Mouse (Mus musculus) erythroblast, adult 5-6 weeks (primary cell): ENCODE results near the gene Tmem141. TPM values are rescaled to one million over a fixed set of nuclear protein-coding genes. Genes with fewer than 3 reads are reported as not detected.
A peak's percentile ranks its signal among the peaks of the same experiment; 100 is the strongest.

ENCODE experiments used
- ATAC-seq: replicated peaks from 2 replicates; pipeline ENCODE4 v1.8.0; 2016; ENCODE audit warnings: moderate number of reproducible peaks, mild to moderate bottlenecking, moderate TSS enrichment, inconsistent platforms; ENCODE audit not compliant: poor library complexity, low FRiP score, severe bottlenecking
- total RNA-seq, 2 experiments: library from RNA; stranded (forward) in 1 of 2; stranded (reverse) in 1 of 2; fragments of 150-400 nt in 1 of 2; fragments of 200-764, 138-1000 nt in 1 of 2; gene quantifications; 2 replicates each; pipeline versions ENCODE4 v1.2.3 to v1.2.4; 2015 to 2017; ENCODE audit warnings: low replicate concordance in 2 of 2

Tmem141 gene
- total RNA-seq, 2 experiments from 2014 or later, result 6.0 to 9.4 TPM

- no peak for ATAC-seq
Measured at GRCm38 (mm10) chr2:25578796-25579736, 42.7 kb downstream of the Tmem141 start.

DNA sequence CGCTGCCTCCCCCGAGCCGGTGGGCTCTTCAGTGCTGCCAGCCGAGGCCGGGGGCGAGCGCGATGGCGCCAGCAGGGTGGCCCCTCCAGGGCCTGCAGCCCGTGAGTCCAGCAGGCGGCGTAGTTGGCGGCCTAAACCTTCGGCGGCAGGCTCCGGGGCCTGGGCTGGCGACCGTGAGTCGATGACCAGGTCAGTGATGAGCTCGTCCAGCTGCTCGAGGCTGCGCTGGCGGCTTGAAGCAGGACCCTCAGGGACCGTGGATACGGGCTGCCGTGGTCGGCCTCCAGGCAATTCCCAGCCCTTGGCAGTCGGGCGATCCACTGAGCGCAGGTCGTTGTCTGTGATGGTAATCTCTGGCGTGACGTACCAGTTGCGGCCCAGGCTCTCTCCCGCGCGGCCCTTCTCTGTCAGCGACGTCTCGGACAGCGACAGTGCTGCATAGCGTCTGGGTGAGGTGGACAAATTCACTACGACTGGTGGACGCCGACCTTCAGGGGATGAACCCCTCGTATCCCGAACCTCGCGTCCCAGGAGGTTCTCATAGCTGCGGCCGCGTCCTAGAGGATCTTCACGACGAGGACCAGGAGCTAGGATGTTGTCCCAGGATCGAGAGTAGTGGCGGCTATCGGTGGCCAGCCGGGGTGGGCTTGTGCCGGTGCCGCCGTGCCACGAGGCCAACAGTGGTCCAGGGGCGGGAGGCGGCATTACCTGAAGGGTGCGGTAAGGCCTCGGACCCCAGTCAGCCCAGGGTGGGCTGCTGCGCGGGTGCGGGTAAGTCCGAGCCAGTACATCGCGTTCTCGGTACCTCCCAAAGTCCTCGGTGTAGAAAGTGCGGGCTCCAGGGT, 43.6 kb downstream of the Tmem141 start:
- no peak for ATAC-seq

- ATAC-seq, result no peak
Measured at GRCm38 (mm10) chr2:25576965-25577891, 44.6 kb downstream of the Tmem141 start.

DNA sequence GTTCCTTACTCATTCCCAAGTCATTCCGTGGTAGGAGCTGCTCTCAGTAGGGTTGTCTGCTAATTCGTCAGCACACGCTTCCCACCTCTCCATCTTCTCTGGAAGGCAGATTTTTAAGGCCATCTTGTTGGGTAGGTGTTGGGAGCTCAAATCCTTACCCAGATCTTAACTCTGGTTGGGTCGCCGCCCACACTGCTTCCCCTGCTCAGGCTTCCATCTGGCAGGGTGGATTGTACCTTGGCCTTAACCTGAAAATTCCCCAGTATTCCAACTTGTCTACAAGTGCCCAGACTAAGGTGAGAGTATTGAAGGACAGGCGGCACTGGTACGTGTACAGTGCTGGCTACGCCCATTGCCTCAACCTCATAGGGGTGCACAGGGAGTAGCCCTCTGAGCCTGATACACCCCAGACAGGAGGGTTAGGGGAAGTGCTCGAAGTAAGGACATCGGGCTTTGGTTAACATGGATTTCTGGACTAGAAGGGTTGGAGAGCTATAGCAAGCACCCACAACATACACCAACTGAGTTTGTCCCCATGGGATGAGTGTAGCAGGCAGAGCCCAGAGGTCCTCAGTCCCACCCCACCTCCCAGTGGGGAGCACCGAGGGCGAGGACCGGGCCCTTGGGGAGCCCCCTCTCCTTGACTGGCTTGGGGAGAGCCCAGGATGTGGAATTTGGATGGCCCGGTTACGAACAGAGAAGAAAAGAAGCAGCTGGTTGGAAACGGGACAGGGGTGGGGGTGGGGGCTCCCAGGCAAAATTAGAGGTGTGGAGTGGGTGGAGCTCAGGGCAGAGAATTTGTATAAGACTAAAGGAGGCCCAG, 45.6 kb downstream of the Tmem141 start:
- no peak for ATAC-seq

- ATAC-seq, result no peak
Measured at GRCm38 (mm10) chr2:25575432-25576027, 46.3 kb downstream of the Tmem141 start.

GRCm38 (mm10) chr2:25574579-25575431, 47.0 kb downstream of the Tmem141 start, which contains the start of the genes Mamdc4 and Phpt1:
TSS of gene Mamdc4 (minus strand) at chr2:25574845.
TSS of gene Phpt1 (minus strand) at chr2:25575224.
- ATAC-seq, result peak; percentile 90

GRCm38 (mm10) chr2:25574136-25574535, 47.7 kb downstream of the Tmem141 start:
- no peak for ATAC-seq

- ATAC-seq, result no peak
Measured at GRCm38 (mm10) chr2:25573068-25573467, 48.7 kb downstream of the Tmem141 start.

- no peak for ATAC-seq
Measured at GRCm38 (mm10) chr2:25571221-25571620, 50.6 kb downstream of the Tmem141 start.

Other genes with a start within 250 kb of the Tmem141 start
Only the 30 nearest of the 33 such genes appear.
- not detected in 2 replicates for gene Npdc1, start 222.7 kb downstream of the Tmem141 start, total RNA-seq (2015; ENCODE audit: low replicate concordance)
- gene Npdc1, start 222.7 kb downstream of the Tmem141 start, total RNA-seq (2017; ENCODE audit: low replicate concordance), result not detected in 2 replicates
- gene Fut7, start 198.7 kb downstream of the Tmem141 start, total RNA-seq (2015; ENCODE audit: low replicate concordance), result 2.7 and 4.0 TPM in 2 replicates
- gene Fut7, start 198.7 kb downstream of the Tmem141 start, total RNA-seq (2017; ENCODE audit: low replicate concordance), result 4.4 and 4.5 TPM in 2 replicates
- gene Abca2, start 193.3 kb downstream of the Tmem141 start, total RNA-seq (2015; ENCODE audit: low replicate concordance), result 7.7 and 16.7 TPM in 2 replicates
- 4.5 and 7.3 TPM in 2 replicates for gene Abca2, start 193.3 kb downstream of the Tmem141 start, total RNA-seq (2017; ENCODE audit: low replicate concordance)
- not detected in 2 replicates for gene Clic3, start 165.2 kb downstream of the Tmem141 start, total RNA-seq (2015; ENCODE audit: low replicate concordance)
- gene Clic3, start 165.2 kb downstream of the Tmem141 start, total RNA-seq (2017; ENCODE audit: low replicate concordance), result not detected in 2 replicates
- 18.2 and 33.8 TPM in 2 replicates for gene Paxx, start 160.9 kb downstream of the Tmem141 start, total RNA-seq (2015; ENCODE audit: low replicate concordance)
- 8.4 and 10.6 TPM in 2 replicates for gene Paxx, start 160.9 kb downstream of the Tmem141 start, total RNA-seq (2017; ENCODE audit: low replicate concordance)
- 1.3 TPM in 1 of 2 replicates, not detected in the other for gene Ptgds, start 152.0 kb downstream of the Tmem141 start, total RNA-seq (2015; ENCODE audit: low replicate concordance)
- gene Ptgds, start 152.0 kb downstream of the Tmem141 start, total RNA-seq (2017; ENCODE audit: low replicate concordance), result not detected in 2 replicates
- not detected in 2 replicates for gene Lcn12, start 128.1 kb downstream of the Tmem141 start, total RNA-seq (2015; ENCODE audit: low replicate concordance)
- gene Lcn12, start 128.1 kb downstream of the Tmem141 start, total RNA-seq (2017; ENCODE audit: low replicate concordance), result not detected in 2 replicates
- 6.7 and 7.5 TPM in 2 replicates for gene Fbxw5, start 121.3 kb downstream of the Tmem141 start, total RNA-seq (2015; ENCODE audit: low replicate concordance)
- gene Fbxw5, start 121.3 kb downstream of the Tmem141 start, total RNA-seq (2017; ENCODE audit: low replicate concordance), result 3.2 and 5.1 TPM in 2 replicates
- gene C8g, start 120.3 kb downstream of the Tmem141 start, total RNA-seq (2015; ENCODE audit: low replicate concordance), result not detected in 2 replicates
- gene C8g, start 120.3 kb downstream of the Tmem141 start, total RNA-seq (2017; ENCODE audit: low replicate concordance), result not detected in 2 replicates
- 1.7 and 2.3 TPM in 2 replicates for gene Traf2, start 75.1 kb downstream of the Tmem141 start, total RNA-seq (2015; ENCODE audit: low replicate concordance)
- gene Traf2, start 75.1 kb downstream of the Tmem141 start, total RNA-seq (2017; ENCODE audit: low replicate concordance), result 4.2 and 4.3 TPM in 2 replicates
- gene Edf1, start 64.2 kb downstream of the Tmem141 start, total RNA-seq (2015; ENCODE audit: low replicate concordance), result 27.3 and 50.2 TPM in 2 replicates
- gene Edf1, start 64.2 kb downstream of the Tmem141 start, total RNA-seq (2017; ENCODE audit: low replicate concordance), result 32.2 and 32.9 TPM in 2 replicates
- 2.5 and 7.1 TPM in 2 replicates for gene Mamdc4, start 47.2 kb downstream of the Tmem141 start, total RNA-seq (2015; ENCODE audit: low replicate concordance)
- 4.3 and 4.5 TPM in 2 replicates for gene Mamdc4, start 47.2 kb downstream of the Tmem141 start, total RNA-seq (2017; ENCODE audit: low replicate concordance)
- 0.96 and 7.1 TPM in 2 replicates for gene Phpt1, start 46.8 kb downstream of the Tmem141 start, total RNA-seq (2015; ENCODE audit: low replicate concordance)
- 2.1 TPM in 1 of 2 replicates, not detected in the other for gene Phpt1, start 46.8 kb downstream of the Tmem141 start, total RNA-seq (2017; ENCODE audit: low replicate concordance)
- 0.63 TPM in 1 of 2 replicates, not detected in the other for gene Ajm1, start 40.2 kb downstream of the Tmem141 start, total RNA-seq (2015; ENCODE audit: low replicate concordance)
- not detected in 2 replicates for gene Ajm1, start 40.2 kb downstream of the Tmem141 start, total RNA-seq (2017; ENCODE audit: low replicate concordance)
- gene Rabl6, start 13.5 kb downstream of the Tmem141 start, total RNA-seq (2015; ENCODE audit: low replicate concordance), result 18.1 and 22.4 TPM in 2 replicates
- 11.8 and 29.1 TPM in 2 replicates for gene Rabl6, start 13.5 kb downstream of the Tmem141 start, total RNA-seq (2017; ENCODE audit: low replicate concordance)
- not detected in 2 replicates for gene Ccdc183, start 4.3 kb downstream of the Tmem141 start, total RNA-seq (2015; ENCODE audit: low replicate concordance)
- gene Ccdc183, start 4.3 kb downstream of the Tmem141 start, total RNA-seq (2017; ENCODE audit: low replicate concordance), result not detected in 2 replicates
- gene Fcna, start 6.0 kb upstream of the Tmem141 start, total RNA-seq (2015; ENCODE audit: low replicate concordance), result 20.5 and 47.1 TPM in 2 replicates
- 24.3 and 27.7 TPM in 2 replicates for gene Fcna, start 6.0 kb upstream of the Tmem141 start, total RNA-seq (2017; ENCODE audit: low replicate concordance)
- not detected in 2 replicates for gene Lcn8, start 31.1 kb upstream of the Tmem141 start, total RNA-seq (2015; ENCODE audit: low replicate concordance)
- not detected in 2 replicates for gene Lcn8, start 31.1 kb upstream of the Tmem141 start, total RNA-seq (2017; ENCODE audit: low replicate concordance)
- not detected in 2 replicates for gene Lcn5, start 35.9 kb upstream of the Tmem141 start, total RNA-seq (2015; ENCODE audit: low replicate concordance)
- not detected in 2 replicates for gene Lcn5, start 35.9 kb upstream of the Tmem141 start, total RNA-seq (2017; ENCODE audit: low replicate concordance)
- gene Lcn6, start 54.8 kb upstream of the Tmem141 start, total RNA-seq (2015; ENCODE audit: low replicate concordance), result not detected in 2 replicates
- gene Lcn6, start 54.8 kb upstream of the Tmem141 start, total RNA-seq (2017; ENCODE audit: low replicate concordance), result not detected in 2 replicates
- not detected in 2 replicates for gene Lcn10, start 60.7 kb upstream of the Tmem141 start, total RNA-seq (2015; ENCODE audit: low replicate concordance)
- gene Lcn10, start 60.7 kb upstream of the Tmem141 start, total RNA-seq (2017; ENCODE audit: low replicate concordance), result not detected in 2 replicates
- not detected in 2 replicates for gene Obp2a, start 78.0 kb upstream of the Tmem141 start, total RNA-seq (2015; ENCODE audit: low replicate concordance)
- gene Obp2a, start 78.0 kb upstream of the Tmem141 start, total RNA-seq (2017; ENCODE audit: low replicate concordance), result not detected in 2 replicates
- 1.5 and 2.3 TPM in 2 replicates for gene Bmyc, start 84.7 kb upstream of the Tmem141 start, total RNA-seq (2015; ENCODE audit: low replicate concordance)
- not detected in 2 replicates for gene Bmyc, start 84.7 kb upstream of the Tmem141 start, total RNA-seq (2017; ENCODE audit: low replicate concordance)
- gene Obp2b, start 115.0 kb upstream of the Tmem141 start, total RNA-seq (2015; ENCODE audit: low replicate concordance), result not detected in 2 replicates
- gene Obp2b, start 115.0 kb upstream of the Tmem141 start, total RNA-seq (2017; ENCODE audit: low replicate concordance), result not detected in 2 replicates
- gene Lcn3, start 143.6 kb upstream of the Tmem141 start, total RNA-seq (2015; ENCODE audit: low replicate concordance), result not detected in 2 replicates
- not detected in 2 replicates for gene Lcn3, start 143.6 kb upstream of the Tmem141 start, total RNA-seq (2017; ENCODE audit: low replicate concordance)
- not detected in 2 replicates for gene Lcn11, start 155.0 kb upstream of the Tmem141 start, total RNA-seq (2015; ENCODE audit: low replicate concordance)
- gene Lcn11, start 155.0 kb upstream of the Tmem141 start, total RNA-seq (2017; ENCODE audit: low replicate concordance), result not detected in 2 replicates
- not detected in 2 replicates for gene Gm13539, start 160.3 kb upstream of the Tmem141 start, total RNA-seq (2015; ENCODE audit: low replicate concordance)
- gene Gm13539, start 160.3 kb upstream of the Tmem141 start, total RNA-seq (2017; ENCODE audit: low replicate concordance), result not detected in 2 replicates
- not detected in 2 replicates for gene Glt6d1, start 193.8 kb upstream of the Tmem141 start, total RNA-seq (2015; ENCODE audit: low replicate concordance)
- gene Glt6d1, start 193.8 kb upstream of the Tmem141 start, total RNA-seq (2017; ENCODE audit: low replicate concordance), result not detected in 2 replicates
- not detected in 2 replicates for gene Lcn9, start 201.1 kb upstream of the Tmem141 start, total RNA-seq (2015; ENCODE audit: low replicate concordance)
- not detected in 2 replicates for gene Lcn9, start 201.1 kb upstream of the Tmem141 start, total RNA-seq (2017; ENCODE audit: low replicate concordance)
- not detected in 2 replicates for gene Sohlh1, start 225.2 kb upstream of the Tmem141 start, total RNA-seq (2015; ENCODE audit: low replicate concordance)
- not detected in 2 replicates for gene Sohlh1, start 225.2 kb upstream of the Tmem141 start, total RNA-seq (2017; ENCODE audit: low replicate concordance)